14 mouse cellular contexts compared by ENCODE assay signal in genomic region chr3:31015682-31016443, GRCm38 (mm10). TPM values are rescaled to one million over a fixed set of nuclear protein-coding genes. Genes with fewer than 3 reads are reported as not detected.
DNase-seq lines count a peak whose midpoint lies in the region; ATAC-seq and TF ChIP-seq lines count a peak whose summit lies in the region.
"Had no signal": no experiment of that assay in that cellular context is flagged by ENCODE, and none has a peak within 500 bp of the region (broad histone marks: within the 10 kb centered on the region; RNA-seq: fewer than 3 reads in every experiment).

No protein-coding gene starts in this region.

- H3K9ac ChIP-seq in hindbrain, embryonic 11.5 days (ENCODE audit: low read depth, low read length), result no peak overlapping the region
- no peak overlapping the region for H3K9ac ChIP-seq in midbrain, embryonic 16.5 days (ENCODE audit: low read depth, low read length)
- H3K9ac ChIP-seq in intestine, embryonic 15.5 days, result no peak overlapping the region
- H3K9ac ChIP-seq: midbrain, embryonic 15.5 days had no signal

- H3K4me2 ChIP-seq in hindbrain, embryonic 11.5 days (replicated peaks; ENCODE audit: low read depth, low read length), result no peak overlapping the region
- H3K4me2 ChIP-seq in midbrain, embryonic 16.5 days (ENCODE audit: low read length), result no peak overlapping the region
- H3K4me2 ChIP-seq in intestine, embryonic 15.5 days (replicated peaks), result 0 out of 2 replicates have a peak overlapping the region, but pooled peaks have one; percentile 3
- H3K4me2 ChIP-seq: heart, embryonic 11.5 days; midbrain, embryonic 15.5 days had no signal

- no peak overlapping the region for H3K4me3 ChIP-seq in hindbrain, embryonic 10.5 days
- H3K4me3 ChIP-seq in hindbrain, embryonic 11.5 days (ENCODE audit: low read depth, low read length), result no peak overlapping the region
- H3K4me3 ChIP-seq in midbrain, embryonic 10.5 days, result no peak overlapping the region
- no peak overlapping the region for H3K4me3 ChIP-seq in midbrain, embryonic 16.5 days (ENCODE audit: low read depth, low read length)
- no peak overlapping the region for H3K4me3 ChIP-seq in intestine, embryonic 15.5 days (replicated peaks)
- no peak overlapping the region for H3K4me3 ChIP-seq in thymus, adult 2 months (ENCODE audit: control insufficient read depth, insufficient read depth, low read length)
- H3K4me3 ChIP-seq: erythroblast, embryonic 14.5 days; layer of hippocampus, adult 2 months; midbrain, embryonic 15.5 days had no signal

- 77% methylated on average over 10 of the region's 10 CpGs for WGBS in hindbrain, embryonic 10.5 days
- 77% methylated on average over 10 of the region's 10 CpGs for whole genome bisulfite sequencing in hindbrain, embryonic 11.5 days
- 83% methylated on average over 10 of the region's 10 CpGs for WGBS in midbrain, embryonic 10.5 days
- WGBS in midbrain, embryonic 16.5 days, result 77% methylated on average over 10 of the region's 10 CpGs
- 48% methylated on average over 10 of the region's 10 CpGs for WGBS in intestine, embryonic 15.5 days
- 95% methylated on average over 10 of the region's 10 CpGs for WGBS in thymus, adult 2 months

- TF ChIP-seq POLR2A in thymus, adult 2 months (IDR thresholded peaks at IDR 0.05; ENCODE audit: control insufficient read depth, extremely low read depth, insufficient read depth, low read length, poor library complexity), result no peak

- H3K27me3 ChIP-seq in hindbrain, embryonic 10.5 days (ENCODE audit: insufficient read depth, poor library complexity, severe bottlenecking), result no peaks in the 10 kb centered on the region
- H3K27me3 ChIP-seq in hindbrain, embryonic 11.5 days (ENCODE audit: control insufficient read depth, insufficient read depth, low read length), result no peaks in the 10 kb centered on the region
- H3K27me3 ChIP-seq in midbrain, embryonic 10.5 days (ENCODE audit: low read depth, poor library complexity, severe bottlenecking), result no peaks in the 10 kb centered on the region
- no peaks in the 10 kb centered on the region for H3K27me3 ChIP-seq in midbrain, embryonic 16.5 days (ENCODE audit: control insufficient read depth, insufficient read depth, low read depth, low read length)
- H3K27me3 ChIP-seq in intestine, embryonic 15.5 days (replicated peaks), result no peaks in the 10 kb centered on the region
- H3K27me3 ChIP-seq in thymus, adult 2 months (ENCODE audit: control insufficient read depth, insufficient read depth, low read length), result no peaks in the 10 kb centered on the region
- H3K27me3 ChIP-seq: CH12.LX; midbrain, embryonic 15.5 days had no signal

- peaks cover 16% of the 10 kb centered on the region for H3K36me3 ChIP-seq in hindbrain, embryonic 10.5 days
- no peaks in the 10 kb centered on the region for H3K36me3 ChIP-seq in hindbrain, embryonic 11.5 days (ENCODE audit: control insufficient read depth, insufficient read depth, low read length)
- peaks cover 15% of the 10 kb centered on the region for H3K36me3 ChIP-seq in midbrain, embryonic 10.5 days
- peaks cover 2% of the 10 kb centered on the region for H3K36me3 ChIP-seq in midbrain, embryonic 16.5 days (ENCODE audit: control insufficient read depth, insufficient read depth, low read length)
- 0 out of 2 replicates have a peak, but pooled peaks cover 6% of the 10 kb centered on the region for H3K36me3 ChIP-seq in intestine, embryonic 15.5 days
- no peaks in the 10 kb centered on the region for H3K36me3 ChIP-seq in thymus, adult 2 months (ENCODE audit: control insufficient read depth, insufficient read depth, low read length)
- H3K36me3 ChIP-seq: midbrain, embryonic 15.5 days had no signal

- TF ChIP-seq CTCF in thymus, adult 2 months (IDR thresholded peaks at IDR 0.05; ENCODE audit: borderline replicate concordance, control insufficient read depth, extremely low read depth, insufficient read depth, low read length, poor library complexity), result no peak

- H3K9me3 ChIP-seq in hindbrain, embryonic 10.5 days, result no peaks in the 10 kb centered on the region
- H3K9me3 ChIP-seq in hindbrain, embryonic 11.5 days (ENCODE audit: control insufficient read depth, low read length), result no peaks in the 10 kb centered on the region
- H3K9me3 ChIP-seq in midbrain, embryonic 10.5 days (replicated peaks), result no peaks in the 10 kb centered on the region
- no peaks in the 10 kb centered on the region for H3K9me3 ChIP-seq in midbrain, embryonic 16.5 days (replicated peaks; ENCODE audit: control insufficient read depth, low read length, poor library complexity, severe bottlenecking)
- H3K9me3 ChIP-seq in intestine, embryonic 15.5 days, result no peaks in the 10 kb centered on the region
- H3K9me3 ChIP-seq: midbrain, embryonic 15.5 days had no signal

- ATAC-seq in hindbrain, embryonic 11.5 days (ENCODE audit: low FRiP score), result no peak
- ATAC-seq in midbrain, embryonic 16.5 days, result no peak
- ATAC-seq in intestine, embryonic 15.5 days, result peak; percentile 18; the same call in 1 of the 2 replicates
- ATAC-seq: midbrain, embryonic 15.5 days had no signal

- H3K27ac ChIP-seq in hindbrain, embryonic 10.5 days, result peak overlapping the region; percentile 70; the same call in 1 of the 2 replicates
- H3K27ac ChIP-seq in hindbrain, embryonic 11.5 days (ENCODE audit: low read depth, low read length), result no peak overlapping the region
- peak overlapping the region; percentile 56; the same call in 1 of the 2 replicates for H3K27ac ChIP-seq in midbrain, embryonic 10.5 days (replicated peaks)
- no peak overlapping the region for H3K27ac ChIP-seq in midbrain, embryonic 16.5 days (ENCODE audit: low read length)
- peak overlapping the region; percentile 57 for H3K27ac ChIP-seq in intestine, embryonic 15.5 days
- H3K27ac ChIP-seq in thymus, adult 2 months (ENCODE audit: control insufficient read depth, insufficient read depth, low read length), result no peak overlapping the region
- H3K27ac ChIP-seq: layer of hippocampus, adult 2 months; midbrain, embryonic 15.5 days had no signal

- no peak for DNase-seq in hindbrain, embryonic 10.5 days (ENCODE audit: low spot score)
- no peak for DNase-seq in hindbrain, embryonic 11.5 days (ENCODE audit: low spot score)
- no peak for DNase-seq in midbrain, embryonic 10.5 days (ENCODE audit: low spot score)
- DNase-seq in thymus, adult 2 months, result no peak
- no peak for DNase-seq in adrenal gland, postnatal 36 days
- DNase-seq: lung, adult 18-20 months; thymus, postnatal 4 days had no signal

- H3K4me1 ChIP-seq in hindbrain, embryonic 10.5 days (replicated peaks), result peaks cover 33% of the 10 kb centered on the region
- no peaks in the 10 kb centered on the region for H3K4me1 ChIP-seq in hindbrain, embryonic 11.5 days (replicated peaks; ENCODE audit: control insufficient read depth, insufficient read depth, low read length)
- H3K4me1 ChIP-seq in midbrain, embryonic 10.5 days, result peaks cover 26% of the 10 kb centered on the region
- 0 out of 2 replicates have a peak, but pooled peaks cover 5% of the 10 kb centered on the region for H3K4me1 ChIP-seq in midbrain, embryonic 16.5 days (ENCODE audit: control insufficient read depth, insufficient read depth, low read length)
- H3K4me1 ChIP-seq in intestine, embryonic 15.5 days (replicated peaks), result peaks cover 23% of the 10 kb centered on the region
- peaks cover 4% of the 10 kb centered on the region; the same call in 1 of the 2 replicates for H3K4me1 ChIP-seq in thymus, adult 2 months (replicated peaks; ENCODE audit: control insufficient read depth, insufficient read depth, low read length)

RNA-seq across cellular contexts. Expression of gene Prkci, which starts 20.3 kb away (rescaled TPM):
- 23.9 and 36.4 TPM in 2 replicates for polyA plus RNA-seq in hindbrain, embryonic 10.5 days (2016; fragmentation: Nextera tagmentation; extraction: Ambion mirVana)
- polyA plus RNA-seq in hindbrain, embryonic 11.5 days (2014; fragmentation: Nextera tagmentation; extraction: Ambion mirVana), result 37.3 and 41.1 TPM in 2 replicates
- 31.0 and 31.7 TPM in 2 replicates for polyA plus RNA-seq in midbrain, embryonic 10.5 days (2016; fragmentation: Nextera tagmentation; extraction: Ambion mirVana)
- polyA plus RNA-seq in midbrain, embryonic 16.5 days (2015; fragmentation: Nextera tagmentation; extraction: Ambion mirVana), result 25.4 and 25.5 TPM in 2 replicates
- 33.7 and 38.5 TPM in 2 replicates for polyA plus RNA-seq in intestine, embryonic 15.5 days (2015; fragmentation: Nextera tagmentation; extraction: Ambion mirVana)
- polyA plus RNA-seq in thymus, adult 2 months (2012; rRNA removed), result 12.6 and 12.8 TPM in 2 replicates
- 10 to 100 TPM; 43.2 to 56.1 TPM for total RNA-seq in adrenal gland, postnatal 36 days (2021)

RNA-seq across cellular contexts. Expression of gene Phc3, which starts 46.6 kb away (rescaled TPM):
- 4.1 and 5.0 TPM in 2 replicates for polyA plus RNA-seq in hindbrain, embryonic 10.5 days (2016; fragmentation: Nextera tagmentation; extraction: Ambion mirVana)
- polyA plus RNA-seq in hindbrain, embryonic 11.5 days (2014; fragmentation: Nextera tagmentation; extraction: Ambion mirVana), result 5.3 and 7.3 TPM in 2 replicates
- 3.9 and 4.5 TPM in 2 replicates for polyA plus RNA-seq in midbrain, embryonic 10.5 days (2016; fragmentation: Nextera tagmentation; extraction: Ambion mirVana)
- 7.8 and 7.9 TPM in 2 replicates for polyA plus RNA-seq in midbrain, embryonic 16.5 days (2015; fragmentation: Nextera tagmentation; extraction: Ambion mirVana)
- 5.5 and 6.9 TPM in 2 replicates for polyA plus RNA-seq in intestine, embryonic 15.5 days (2015; fragmentation: Nextera tagmentation; extraction: Ambion mirVana)
- 62.1 and 75.8 TPM in 2 replicates for polyA plus RNA-seq in thymus, adult 2 months (2012; rRNA removed)
- total RNA-seq in adrenal gland, postnatal 36 days (2021), result 10 to 100 TPM; 31.3 to 35.2 TPM

Comparison
In these comparisons a context has a peak if more than half of its experiments do, and no peak if none do; other contexts are left out.
1. H3K27ac ChIP-seq: peak in hindbrain, embryonic 10.5 days (single experiment), midbrain, embryonic 10.5 days (single experiment) and intestine, embryonic 15.5 days (single experiment); none in hindbrain, embryonic 11.5 days (single experiment), midbrain, embryonic 16.5 days (single experiment) and thymus, adult 2 months (single experiment).